Mouse (Mus musculus): ENCODE measurements around the gene Mcm2.

DNA sequence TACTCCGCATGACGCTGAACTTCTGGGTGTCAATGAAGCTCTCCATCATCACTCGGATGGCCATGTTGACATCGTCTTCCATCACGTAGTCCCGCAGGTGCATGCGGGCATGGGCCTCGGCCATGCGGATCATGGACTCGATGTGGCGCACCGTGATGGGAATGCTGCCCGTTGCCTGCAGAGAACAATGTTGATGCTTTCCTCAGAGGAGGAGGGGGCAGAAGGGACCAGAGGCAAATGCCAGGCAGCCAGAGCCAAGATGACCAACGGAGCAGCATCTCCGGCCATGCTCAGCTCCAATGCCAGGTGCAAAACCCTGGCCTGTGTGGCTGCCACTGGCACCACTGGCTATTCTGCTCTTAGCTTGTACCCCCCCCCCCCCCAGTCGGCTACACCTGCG, 13.9 kb downstream of the Mcm2 start:
- TF ChIP-seq GATA1 (IDR thresholded peaks at IDR 0.05; ENCODE audit: low read length) = no peak
- no peak for TF ChIP-seq TAL1 (IDR thresholded peaks at IDR 0.05; ENCODE audit: low read length)
